Mouse (Mus musculus) forebrain, embryonic 13.5 days (tissue): ENCODE measurements at regions not wholly inside any gene's neighbourhood (a gene's known extent, or its start where the extent isn't known, plus 50 kb on each side); places are given as distances from the start of the nearest gene placed in this dataset.

Source experiments
- ATAC-seq: fragments of 200-750 bp; cut with Nextera tagmentation; 2 replicates; pipeline ENCODE4 v1.8.0; 2017
- H3K27ac ChIP-seq: fragments of 300-500 bp; sonication (generic); 2 replicates; pipeline ENCODE4 v1.5.1; 2015; ENCODE audit warnings: inconsistent platforms, mild to moderate bottlenecking, moderate library complexity
- H3K27me3 ChIP-seq: fragments of 300-500 bp; sonication (generic); 2 replicates; pipeline ENCODE4 v1.6.1; 2015; ENCODE audit warnings: mild to moderate bottlenecking, inconsistent platforms
- H3K36me3 ChIP-seq: fragments of 300-500 bp; sonication (generic); 2 replicates; pipeline ENCODE4 v1.6.1; 2015; ENCODE audit warnings: mild to moderate bottlenecking, inconsistent platforms; ENCODE audit not compliant: poor library complexity, severe bottlenecking
- H3K4me1 ChIP-seq: fragments of 300-500 bp; sonication (generic); 2 replicates; pipeline ENCODE4 v1.6.1; 2015; ENCODE audit warnings: inconsistent platforms
- H3K4me2 ChIP-seq: fragments of 300-500 bp; sonication (generic); 2 replicates; pipeline ENCODE4 v1.6.1; 2015; ENCODE audit warnings: inconsistent platforms, mild to moderate bottlenecking, moderate library complexity
- H3K4me3 ChIP-seq: fragments of 300-500 bp; sonication (generic); 2 replicates; pipeline ENCODE4 v1.5.1; 2015; ENCODE audit warnings: mild to moderate bottlenecking, inconsistent platforms
- H3K9ac ChIP-seq: fragments of 300-500 bp; sonication (generic); 2 replicates; pipeline ENCODE4 v1.6.1; 2015; ENCODE audit warnings: mild to moderate bottlenecking, inconsistent platforms
- H3K9me3 ChIP-seq: fragments of 300-500 bp; sonication (generic); replicated peaks from 2 replicates; pipeline ENCODE4 v1.6.1; 2016; ENCODE audit warnings: inconsistent platforms
- WGBS: fragments of 180-500 bp; shearing (Covaris S2); methylation state at CpG from one replicate; pipeline ENCODE4 v1.1.7; 2015; 5-methylcytosine and 5-hydroxymethylcytosine counted together

DNA sequence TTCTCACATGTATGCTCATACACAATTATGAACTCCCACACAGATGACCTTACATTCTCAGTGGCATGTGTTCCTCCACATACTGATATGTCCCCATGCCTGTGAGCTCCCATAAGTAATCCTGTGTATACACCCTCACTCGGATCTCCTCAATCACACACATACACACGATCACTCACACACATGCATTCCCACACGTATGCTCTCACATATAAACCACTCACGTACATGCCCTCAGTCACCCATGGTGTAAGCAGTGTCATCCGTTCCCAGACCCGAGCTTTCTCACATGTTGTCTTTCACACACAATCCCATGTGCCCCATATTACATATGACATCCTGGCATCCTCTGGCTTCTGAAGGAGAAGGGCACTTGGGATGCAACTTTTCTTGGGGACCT, 93.4 kb upstream of the Epb41l3 start:
- WGBS: 93% methylated on average over 6 of the region's 6 CpGs

DNA sequence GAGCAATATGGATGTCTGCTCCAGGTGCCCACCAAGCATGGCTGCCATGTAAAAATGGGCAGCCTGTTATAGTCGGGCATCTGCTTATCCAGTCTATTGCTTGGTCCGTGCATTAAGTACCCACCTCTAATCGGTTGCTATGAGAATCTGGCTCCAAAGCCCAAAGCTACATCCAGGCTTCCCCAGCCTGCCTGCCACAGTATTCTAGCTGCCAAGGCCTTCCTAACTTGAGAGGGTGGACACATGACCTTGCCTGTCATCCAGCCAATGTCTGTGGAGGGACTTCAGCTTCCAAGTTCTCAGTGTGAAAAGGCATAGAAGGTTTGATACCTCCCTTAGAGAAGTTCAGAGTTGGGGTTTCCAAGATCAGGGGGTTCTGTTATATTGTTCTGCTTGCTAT, 75.6 kb upstream of the Epb41l3 start:
- no peak overlapping the region for H3K4me2 ChIP-seq
- WGBS: 88% methylated on average over 3 of the region's 3 CpGs
- H3K27me3 ChIP-seq: no peaks in the 10 kb centered on the region
- ATAC-seq: no peak
- H3K36me3 ChIP-seq: no peaks in the 10 kb centered on the region
- no peak overlapping the region for H3K27ac ChIP-seq
- H3K4me1 ChIP-seq: peaks cover 8% of the 10 kb centered on the region; the same call in 1 of the 2 replicates
- no peaks in the 10 kb centered on the region for H3K9me3 ChIP-seq
- H3K9ac ChIP-seq: no peak overlapping the region
- no peak overlapping the region for H3K4me3 ChIP-seq

More for the DNA sequence above, 93.4 kb upstream of the Epb41l3 start:
- H3K4me1 ChIP-seq: no peaks in the 10 kb centered on the region
- no peak overlapping the region for H3K4me2 ChIP-seq
- H3K9me3 ChIP-seq: no peaks in the 10 kb centered on the region
- H3K27me3 ChIP-seq: no peaks in the 10 kb centered on the region
- H3K36me3 ChIP-seq: no peaks in the 10 kb centered on the region
- no peak overlapping the region for H3K27ac ChIP-seq
- H3K9ac ChIP-seq: no peak overlapping the region
- ATAC-seq: no peak
- H3K4me3 ChIP-seq: no peak overlapping the region

DNA sequence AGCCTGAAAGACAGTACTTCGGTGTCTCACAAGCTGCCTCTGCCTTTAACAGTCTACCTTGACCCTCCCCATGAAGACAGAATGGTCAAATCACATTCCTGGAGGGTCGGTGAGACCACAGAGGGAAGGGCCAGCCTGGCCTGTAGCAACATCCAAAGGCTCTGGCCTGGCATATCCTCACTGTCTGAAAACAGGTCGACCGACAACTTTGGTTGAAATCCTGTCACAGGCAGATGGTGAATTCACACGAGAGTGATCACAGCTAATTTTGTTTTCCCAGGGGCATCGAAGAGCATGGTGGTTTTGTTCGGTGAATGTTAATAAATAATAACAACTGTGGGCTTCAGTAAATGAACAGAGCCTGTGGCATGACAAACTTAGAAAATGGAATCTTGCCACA, 71.4 kb upstream of the Epb41l3 start:
- no peaks in the 10 kb centered on the region for H3K36me3 ChIP-seq
- no peak overlapping the region for H3K4me2 ChIP-seq
- no peak overlapping the region for H3K27ac ChIP-seq
- no peaks in the 10 kb centered on the region for H3K9me3 ChIP-seq
- no peak overlapping the region for H3K9ac ChIP-seq
- ATAC-seq: no peak
- no peak overlapping the region for H3K4me3 ChIP-seq
- WGBS: 60% methylated on average over 7 of the region's 7 CpGs
- H3K4me1 ChIP-seq: peaks cover 11% of the 10 kb centered on the region; the same call in 1 of the 2 replicates
- H3K27me3 ChIP-seq: no peaks in the 10 kb centered on the region

DNA sequence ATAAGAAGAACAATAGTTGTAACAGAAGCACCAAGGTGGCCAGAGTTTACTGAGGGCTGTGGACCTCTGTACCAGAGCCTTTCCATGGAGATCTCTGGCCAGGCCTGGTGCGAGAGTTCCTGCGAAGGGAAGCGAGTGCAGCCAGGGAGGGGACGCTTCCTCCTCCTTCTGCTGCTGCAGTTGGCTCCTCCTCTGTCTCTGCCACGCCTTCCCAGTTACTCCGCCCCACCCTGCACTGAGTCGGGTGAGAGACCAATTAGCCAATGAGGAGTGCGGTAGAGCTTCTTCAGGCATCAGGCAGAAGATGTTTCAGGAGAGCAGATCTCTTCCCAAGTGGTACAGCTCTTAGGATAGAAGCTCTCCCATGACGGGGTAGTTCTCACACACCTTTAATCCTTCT, 69.2 kb upstream of the Epb41l3 start:
- H3K4me3 ChIP-seq: no peak overlapping the region
- H3K36me3 ChIP-seq: no peaks in the 10 kb centered on the region
- H3K27ac ChIP-seq: no peak overlapping the region
- no peaks in the 10 kb centered on the region for H3K9me3 ChIP-seq
- H3K4me1 ChIP-seq: peaks cover 11% of the 10 kb centered on the region; the same call in 1 of the 2 replicates
- no peaks in the 10 kb centered on the region for H3K27me3 ChIP-seq
- H3K9ac ChIP-seq: no peak overlapping the region
- 38% methylated on average over 9 of the region's 9 CpGs for WGBS
- peak; percentile 16; the same call in 1 of the 2 replicates for ATAC-seq
- no peak overlapping the region for H3K4me2 ChIP-seq
